Mouse (Mus musculus): ENCODE measurements around the gene Hsd17b2. TPM values are rescaled to one million over a fixed set of nuclear protein-coding genes. Genes with fewer than 3 reads are reported as not detected.
"Not testable (repeated sequence)": the region's sequence is repeated elsewhere in the genome, so short reads cannot be mapped to it uniquely, and the experiment has no call there.

The Hsd17b2 gene
- polyA plus RNA-seq, 1 experiment from 2014 or later = 113 TPM

DNA sequence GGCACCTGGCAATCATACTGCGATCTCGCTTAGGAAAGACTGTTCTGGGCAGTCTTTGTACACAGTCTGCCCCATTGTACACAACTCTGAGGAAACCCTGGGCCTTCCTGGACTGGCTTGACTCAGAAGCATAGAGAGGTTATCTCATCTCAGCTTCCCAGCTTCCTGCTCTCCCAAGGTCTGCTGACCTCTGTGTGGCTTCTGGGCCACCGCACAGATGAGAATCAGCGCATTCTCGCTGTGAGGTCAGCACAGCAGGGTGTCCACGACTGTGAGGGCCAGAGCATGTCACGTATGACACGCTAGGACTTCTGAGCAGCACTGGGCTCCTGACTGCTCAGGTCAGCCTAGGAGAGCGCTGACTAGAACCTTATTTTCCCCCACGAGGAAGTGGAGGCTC, 29.3 kb downstream of the Hsd17b2 start:
- H3K27ac ChIP-seq (replicated peaks) = 0 out of 2 replicates have a peak overlapping the region, but pooled peaks have one; percentile 9
- no peaks in the 10 kb centered on the region for H3K9me3 ChIP-seq (ENCODE audit: control insufficient read depth, low read length)
- no peak overlapping the region for H3K4me2 ChIP-seq (replicated peaks; ENCODE audit: low read depth)
- H3K36me3 ChIP-seq (ENCODE audit: control insufficient read depth, insufficient read depth, low read length) = no peaks in the 10 kb centered on the region
- H3K9ac ChIP-seq (ENCODE audit: low read length) = no peak overlapping the region
- WGBS = 57% methylated on average over 10 of the region's 10 CpGs
- no peak for TF ChIP-seq EP300 (optimal IDR thresholded peaks at IDR 0.05)
- no peak for TF ChIP-seq CTCF (IDR thresholded peaks at IDR 0.05; ENCODE audit: low read depth)
- H3K4me1 ChIP-seq (replicated peaks; ENCODE audit: control insufficient read depth, insufficient read depth) = no peaks in the 10 kb centered on the region
- H3K27me3 ChIP-seq (ENCODE audit: control insufficient read depth, insufficient read depth, low read length) = no peaks in the 10 kb centered on the region
- ATAC-seq (ENCODE audit: low FRiP score, low TSS enrichment) = peak; percentile 84
- no peak overlapping the region for H3K4me3 ChIP-seq (ENCODE audit: low read depth, low read length)
- DNase-seq (ENCODE audit: low spot score) = no peak

DNA sequence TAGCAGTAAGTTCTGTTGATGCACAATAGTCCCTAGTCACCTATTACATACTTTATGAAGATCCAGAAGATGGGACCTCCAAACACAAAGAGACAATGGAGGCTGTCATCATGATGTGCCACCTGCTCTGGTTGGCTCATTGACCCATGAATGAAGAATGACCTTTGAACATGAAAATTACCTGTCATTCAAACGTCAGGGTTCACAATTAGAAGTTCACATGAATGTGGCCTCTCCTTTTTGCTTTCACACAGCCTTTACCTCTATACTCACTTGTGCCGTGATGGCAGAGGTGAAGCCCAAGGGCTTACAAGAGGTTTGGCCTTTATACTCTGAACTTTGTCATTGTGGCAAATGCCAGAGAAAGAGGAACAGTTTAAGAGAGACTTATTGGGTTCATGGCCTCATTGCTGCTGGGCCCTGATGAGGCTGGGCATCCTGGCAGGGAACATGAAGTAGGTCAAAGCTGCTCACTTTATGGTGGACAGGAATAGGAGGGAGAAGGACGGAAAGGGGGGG, 35.0 kb downstream of the Hsd17b2 start:
- Histone ChIP-seq H3K9me3 (ENCODE audit: control insufficient read depth, low read length) (no peaks in the 10 kb centered on the region), H3K4me3 (ENCODE audit: low read depth, low read length) (no peak overlapping the region), H3K36me3 (ENCODE audit: control insufficient read depth, insufficient read depth, low read length) (no peaks in the 10 kb centered on the region), H3K27me3 (ENCODE audit: control insufficient read depth, insufficient read depth, low read length) (no peaks in the 10 kb centered on the region), H3K9ac (ENCODE audit: low read length) (no peak overlapping the region), H3K4me1 (replicated peaks; ENCODE audit: control insufficient read depth, insufficient read depth) (no peaks in the 10 kb centered on the region), H3K4me2 (replicated peaks; ENCODE audit: low read depth) (no peak overlapping the region), H3K27ac (replicated peaks) (no peak overlapping the region)
- DNase-seq (ENCODE audit: low spot score) (no peak), ATAC-seq (ENCODE audit: low FRiP score, low TSS enrichment) (no peak)
- WGBS = 72% methylated on average over 3 of the region's 3 CpGs
- TF ChIP-seq CTCF (IDR thresholded peaks at IDR 0.05; ENCODE audit: low read depth) = no peak
- no peak for TF ChIP-seq EP300 (optimal IDR thresholded peaks at IDR 0.05)

DNA sequence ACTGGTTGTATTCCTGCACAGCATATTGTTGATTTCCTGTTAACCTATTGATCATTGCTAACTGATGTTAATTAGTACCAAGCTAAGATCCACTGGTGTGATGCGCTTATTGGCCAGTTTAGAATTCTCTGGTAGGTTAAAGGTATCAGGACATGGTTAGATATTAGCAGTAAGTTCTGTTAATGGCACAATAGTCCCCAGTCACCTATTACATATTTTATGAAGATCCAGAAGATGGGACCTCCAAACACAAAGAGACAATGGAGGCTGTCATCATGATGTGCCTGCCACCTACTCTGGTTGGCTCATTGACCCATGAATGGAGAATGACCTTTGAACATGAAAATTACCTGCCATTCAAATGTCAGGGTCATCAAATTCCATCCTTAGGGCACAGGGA, 36.5 kb downstream of the Hsd17b2 start:
- not testable (repeated sequence) for H3K36me3 ChIP-seq (ENCODE audit: control insufficient read depth, insufficient read depth, low read length); H3K27ac ChIP-seq (replicated peaks); H3K9me3 ChIP-seq (ENCODE audit: control insufficient read depth, low read length); H3K27me3 ChIP-seq (ENCODE audit: control insufficient read depth, insufficient read depth, low read length); H3K4me3 ChIP-seq (ENCODE audit: low read depth, low read length); H3K4me1 ChIP-seq (replicated peaks; ENCODE audit: control insufficient read depth, insufficient read depth); H3K4me2 ChIP-seq (replicated peaks; ENCODE audit: low read depth); DNase-seq (ENCODE audit: low spot score); ATAC-seq (ENCODE audit: low FRiP score, low TSS enrichment); H3K9ac ChIP-seq (ENCODE audit: low read length)
- 95% methylated on average over 1 of the region's 1 CpGs for WGBS

DNA sequence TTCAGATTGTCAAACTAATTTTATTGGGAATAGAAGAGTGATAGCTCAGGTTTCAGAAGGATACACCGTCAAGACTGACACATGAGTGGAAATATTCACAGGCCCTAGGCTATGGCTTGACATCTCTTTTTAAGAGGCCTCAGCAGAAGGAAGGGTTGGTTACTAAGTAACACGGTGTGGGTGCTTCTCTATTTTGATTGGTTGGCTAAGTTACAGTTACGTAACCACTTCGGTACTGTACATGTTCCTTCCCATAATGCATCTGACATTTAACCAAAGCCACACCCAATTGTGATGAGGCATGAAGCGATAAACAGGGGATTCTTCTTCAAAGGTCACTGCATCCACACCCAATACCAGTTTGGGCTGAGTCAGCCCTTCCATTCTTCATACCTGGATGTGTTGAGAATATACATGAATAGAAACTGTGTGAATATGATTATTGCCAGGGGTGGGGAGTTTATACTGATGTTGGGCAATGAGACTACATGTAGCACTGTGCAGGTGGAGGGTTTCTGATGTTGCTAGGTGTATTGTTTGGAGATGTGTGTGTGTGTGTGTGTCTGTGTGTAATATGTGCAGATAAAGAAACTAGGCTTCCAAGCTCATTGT, 38.8 kb downstream of the Hsd17b2 start:
- peak overlapping the region; percentile 53; the same call in 1 of the 2 replicates for H3K27ac ChIP-seq (replicated peaks)
- no peaks in the 10 kb centered on the region for H3K36me3 ChIP-seq (ENCODE audit: control insufficient read depth, insufficient read depth, low read length)
- H3K4me3 ChIP-seq (ENCODE audit: low read depth, low read length) = no peak overlapping the region
- ATAC-seq (ENCODE audit: low FRiP score, low TSS enrichment) (peak; percentile 64), DNase-seq (ENCODE audit: low spot score) (no peak)
- H3K4me1 ChIP-seq (replicated peaks; ENCODE audit: control insufficient read depth, insufficient read depth) = no peaks in the 10 kb centered on the region
- H3K9me3 ChIP-seq (ENCODE audit: control insufficient read depth, low read length) = no peaks in the 10 kb centered on the region
- WGBS = 66% methylated on average over 5 of the region's 5 CpGs
- TF ChIP-seq CTCF (IDR thresholded peaks at IDR 0.05; ENCODE audit: low read depth) (no peak), EP300 (optimal IDR thresholded peaks at IDR 0.05) (peak; percentile 62)
- H3K9ac ChIP-seq (ENCODE audit: low read length) = no peak overlapping the region
- H3K4me2 ChIP-seq (replicated peaks; ENCODE audit: low read depth) = no peak overlapping the region
- no peaks in the 10 kb centered on the region for H3K27me3 ChIP-seq (ENCODE audit: control insufficient read depth, insufficient read depth, low read length)

DNA sequence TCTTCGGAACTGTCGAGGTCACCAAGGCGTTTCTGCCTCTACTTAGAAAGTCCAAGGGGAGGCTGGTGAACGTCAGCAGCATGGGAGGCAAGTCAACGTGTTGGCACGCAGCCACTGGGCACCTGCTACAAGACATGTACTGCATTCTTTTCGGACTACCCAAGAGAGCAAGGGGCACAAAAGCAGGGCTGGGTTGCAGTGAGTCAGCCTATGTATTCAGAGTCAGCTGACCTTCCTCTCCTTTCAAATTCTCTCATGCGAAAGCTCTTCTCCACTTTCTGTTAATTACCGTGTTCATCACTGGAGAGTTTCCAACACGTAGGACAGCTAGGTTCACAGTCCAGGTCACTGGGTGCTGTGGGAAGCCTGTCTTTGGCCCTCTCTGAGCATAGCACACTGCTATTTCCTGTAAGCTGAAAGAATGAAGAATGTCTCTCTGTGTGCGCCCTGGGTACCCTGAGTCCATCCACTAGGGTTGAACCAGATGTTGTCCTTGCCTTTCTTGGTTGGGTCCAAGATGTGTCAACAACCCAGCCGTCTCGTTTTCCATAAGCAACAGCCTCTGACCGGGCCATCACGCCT, 40.8 kb downstream of the Hsd17b2 start:
- H3K9ac ChIP-seq (ENCODE audit: low read length) = no peak overlapping the region
- WGBS = 62% methylated on average over 15 of the region's 15 CpGs
- no peaks in the 10 kb centered on the region for H3K27me3 ChIP-seq (ENCODE audit: control insufficient read depth, insufficient read depth, low read length)
- H3K9me3 ChIP-seq (ENCODE audit: control insufficient read depth, low read length) = no peaks in the 10 kb centered on the region
- no peaks in the 10 kb centered on the region for H3K36me3 ChIP-seq (ENCODE audit: control insufficient read depth, insufficient read depth, low read length)
- H3K4me3 ChIP-seq (ENCODE audit: low read depth, low read length) = no peak overlapping the region
- H3K4me1 ChIP-seq (replicated peaks; ENCODE audit: control insufficient read depth, insufficient read depth) = no peaks in the 10 kb centered on the region
- TF ChIP-seq CTCF (IDR thresholded peaks at IDR 0.05; ENCODE audit: low read depth) (no peak), EP300 (optimal IDR thresholded peaks at IDR 0.05) (no peak)
- H3K27ac ChIP-seq (replicated peaks) = peak overlapping the region; percentile 18; the same call in 1 of the 2 replicates
- ATAC-seq (ENCODE audit: low FRiP score, low TSS enrichment) (peak; percentile 61; the same call in 1 of the 2 replicates), DNase-seq (ENCODE audit: low spot score) (peak; percentile 55)
- H3K4me2 ChIP-seq (replicated peaks; ENCODE audit: low read depth) = no peak overlapping the region

DNA sequence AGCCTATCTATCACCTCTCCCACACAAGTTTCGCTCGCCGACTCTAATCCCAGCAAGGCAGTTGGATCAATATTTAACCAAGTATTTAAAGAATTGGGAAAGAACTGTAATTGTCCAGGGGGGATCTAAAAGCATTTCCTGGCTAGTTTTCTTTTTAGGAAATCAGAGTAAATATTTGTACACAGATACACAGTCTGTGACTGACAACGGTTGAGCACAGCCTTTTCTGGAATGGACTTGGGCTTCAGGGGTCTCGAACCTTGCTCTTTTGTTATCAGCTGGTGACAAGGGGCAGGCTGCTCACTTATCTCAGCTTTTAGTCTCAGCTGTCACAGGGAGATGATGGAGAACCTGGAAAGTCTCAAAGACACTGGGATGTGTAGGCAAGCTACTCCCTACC, 44.9 kb downstream of the Hsd17b2 start:
- H3K4me2 ChIP-seq (replicated peaks; ENCODE audit: low read depth) = no peak overlapping the region
- H3K4me1 ChIP-seq (replicated peaks; ENCODE audit: control insufficient read depth, insufficient read depth) = no peaks in the 10 kb centered on the region
- H3K9ac ChIP-seq (ENCODE audit: low read length) = no peak overlapping the region
- DNase-seq (ENCODE audit: low spot score) (no peak), ATAC-seq (ENCODE audit: low FRiP score, low TSS enrichment) (no peak)
- no peaks in the 10 kb centered on the region for H3K9me3 ChIP-seq (ENCODE audit: control insufficient read depth, low read length)
- TF ChIP-seq CTCF (IDR thresholded peaks at IDR 0.05; ENCODE audit: low read depth) = no peak
- no peak for TF ChIP-seq EP300 (optimal IDR thresholded peaks at IDR 0.05)
- no peaks in the 10 kb centered on the region for H3K27me3 ChIP-seq (ENCODE audit: control insufficient read depth, insufficient read depth, low read length)
- 52% methylated on average over 5 of the region's 5 CpGs for WGBS
- H3K36me3 ChIP-seq (ENCODE audit: control insufficient read depth, insufficient read depth, low read length) = no peaks in the 10 kb centered on the region
- H3K4me3 ChIP-seq (ENCODE audit: low read depth, low read length) = no peak overlapping the region
- no peak overlapping the region for H3K27ac ChIP-seq (replicated peaks)
